Mouse (Mus musculus) bone marrow macrophage, adult 2 months (primary cell): ENCODE data around the gene Fbxl3. TPM values are rescaled to one million over a fixed set of nuclear protein-coding genes. Genes with fewer than 3 reads are reported as not detected.
A peak's percentile ranks its signal among the peaks of the same experiment; 100 is the strongest.

Experiments
- H3K27ac ChIP-seq: 2 replicates; pipeline ENCODE4 v1.5.1; 2012; ENCODE audit warnings: low read depth, low read length; ENCODE audit not compliant: insufficient read depth
- H3K4me1 ChIP-seq: 2 replicates; pipeline ENCODE4 v1.6.1; 2012; ENCODE audit warnings: low read length; ENCODE audit not compliant: control insufficient read depth, insufficient read depth
- H3K4me3 ChIP-seq: 2 replicates; pipeline ENCODE4 v1.5.1; 2012; ENCODE audit warnings: mild to moderate bottlenecking, low read length, moderate library complexity; ENCODE audit not compliant: insufficient read depth
- CTCF ChIP-seq: IDR thresholded peaks from 2 replicates; pipeline ENCODE4 v1.5.1; 2012; ENCODE audit warnings: low read depth, mild to moderate bottlenecking, low read length, moderate library complexity
- POLR2A ChIP-seq: IDR thresholded peaks from 2 replicates; pipeline ENCODE4 v1.6.1; 2012; ENCODE audit warnings: mild to moderate bottlenecking, low read depth, low read length, borderline replicate concordance
- polyA plus RNA-seq: library from polyadenylated mRNA; stranded (reverse); fragments of >200 nt; gene quantifications from 2 replicates; pipeline ENCODE4 v1.2.4, GENCODE M21; 2012; ENCODE audit not compliant: missing spikeins, insufficient read depth, insufficient read length

Gene Fbxl3
- polyA plus RNA-seq, 1 experiment, result 80.2 TPM

GRCm38 (mm10) chr14:103101171-103101570, 1.8 kb upstream of the Fbxl3 start:
- TF ChIP-seq CTCF (no peak), POLR2A (no peak)
- H3K4me1 ChIP-seq, result peaks cover 16% of the 10 kb centered on the region
- no peak overlapping the region for H3K27ac ChIP-seq
- H3K4me3 ChIP-seq, result no peak overlapping the region

- TF ChIP-seq POLR2A (no peak), CTCF (no peak)
- Histone ChIP-seq H3K4me3 (no peak overlapping the region), H3K27ac (no peak overlapping the region), H3K4me1 (peaks cover 22% of the 10 kb centered on the region)
Measured at GRCm38 (mm10) chr14:103100296-103100695, 930 bp upstream of the Fbxl3 start.

GRCm38 (mm10) chr14:103098587-103099235, 655 bp downstream of the Fbxl3 start:
- peak overlapping the region; percentile 87 for H3K4me3 ChIP-seq
- peaks cover 30% of the 10 kb centered on the region for H3K4me1 ChIP-seq
- no peak for TF ChIP-seq CTCF
- TF ChIP-seq POLR2A, result no peak
- peak overlapping the region; percentile 95 for H3K27ac ChIP-seq

GRCm38 (mm10) chr14:103098213-103098586, 1.2 kb downstream of the Fbxl3 start:
- H3K27ac ChIP-seq, result peak overlapping the region; percentile 83
- TF ChIP-seq CTCF, result no peak

GRCm38 (mm10) chr14:103096621-103097020, 2.7 kb downstream of the Fbxl3 start:
- TF ChIP-seq CTCF (no peak), POLR2A (no peak)
- Histone ChIP-seq H3K4me1 (peaks cover 24% of the 10 kb centered on the region), H3K27ac (peak overlapping the region; percentile 2; the same call in 1 of the 2 replicates), H3K4me3 (peak overlapping the region; percentile 1; the same call in 1 of the 2 replicates)

More at GRCm38 (mm10) chr14:103098213-103098586, 1.2 kb downstream of the Fbxl3 start:
- H3K4me1 ChIP-seq, result peaks cover 30% of the 10 kb centered on the region
- peak overlapping the region; percentile 87 for H3K4me3 ChIP-seq

GRCm38 (mm10) chr14:103095826-103096225, 3.5 kb downstream of the Fbxl3 start:
- Histone ChIP-seq H3K27ac (no peak overlapping the region), H3K4me3 (no peak overlapping the region), H3K4me1 (peaks cover 24% of the 10 kb centered on the region)
- TF ChIP-seq POLR2A (no peak), CTCF (no peak)

GRCm38 (mm10) chr14:103095036-103095435, 4.3 kb downstream of the Fbxl3 start:
- TF ChIP-seq POLR2A (no peak), CTCF (no peak)
- H3K4me3 ChIP-seq, result no peak overlapping the region
- H3K4me1 ChIP-seq, result peaks cover 24% of the 10 kb centered on the region
- H3K27ac ChIP-seq, result no peak overlapping the region

- H3K4me3 ChIP-seq, result no peak overlapping the region
- peaks cover 24% of the 10 kb centered on the region for H3K4me1 ChIP-seq
- H3K27ac ChIP-seq, result no peak overlapping the region
- TF ChIP-seq CTCF (no peak), POLR2A (no peak)
Measured at GRCm38 (mm10) chr14:103093670-103094069, 5.7 kb downstream of the Fbxl3 start.

- Histone ChIP-seq H3K4me1 (peaks cover 24% of the 10 kb centered on the region), H3K4me3 (no peak overlapping the region), H3K27ac (no peak overlapping the region)
- TF ChIP-seq CTCF (no peak), POLR2A (no peak)
Measured at GRCm38 (mm10) chr14:103093236-103093635, 6.1 kb downstream of the Fbxl3 start.

GRCm38 (mm10) chr14:103088624-103089023, 10.7 kb downstream of the Fbxl3 start:
- no peak overlapping the region for H3K27ac ChIP-seq
- TF ChIP-seq CTCF (no peak), POLR2A (no peak)
- H3K4me1 ChIP-seq, result no peaks in the 10 kb centered on the region
- no peak overlapping the region for H3K4me3 ChIP-seq
